Mouse (Mus musculus): ENCODE results near the gene Coq8b.

- TF ChIP-seq GATA1 (IDR thresholded peaks at IDR 0.05; ENCODE audit: borderline replicate concordance, low read length): no peak
- TF ChIP-seq FLI1 (IDR thresholded peaks at IDR 0.05; ENCODE audit: low read length): no peak
Measured at GRCm38 (mm10) chr7:27184964-27185363, 47.9 kb upstream of the Coq8b start.

All from megakaryocyte, embryonic 14.5 days (primary cell).